Mouse (Mus musculus) erythroblast, embryonic 14.5 days (primary cell): Measurements from ENCODE around the gene Olfr1373.

Experiments used
- GATA1 ChIP-seq: IDR thresholded peaks from 2 replicates; pipeline ENCODE4 v1.6.1; 2012; ENCODE audit warnings: low read length, inconsistent platforms, mixed read lengths
- TAL1 ChIP-seq: IDR thresholded peaks from 3 replicates; pipeline ENCODE4 v1.6.1; 2012; ENCODE audit warnings: low read length, inconsistent platforms, mixed read lengths

DNA sequence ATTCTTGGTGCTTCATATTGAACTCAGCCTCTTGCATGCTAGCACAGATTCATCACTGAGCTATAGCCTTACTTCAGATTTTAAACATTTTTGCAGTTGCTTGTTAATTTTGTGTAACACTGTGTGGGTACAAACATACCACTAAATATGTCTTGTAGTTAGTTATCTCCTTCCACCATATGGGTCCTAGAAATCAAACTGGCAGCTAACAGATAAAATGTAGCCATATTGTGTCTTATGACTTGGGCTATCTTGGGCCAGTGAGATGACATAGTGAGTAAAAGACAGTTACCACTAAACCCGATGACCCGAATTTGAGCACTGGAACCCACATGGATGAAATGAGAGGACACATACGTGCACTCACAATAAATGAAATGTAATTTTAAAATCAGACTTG, 29.8 kb downstream of the Olfr1373 start:
- TF ChIP-seq GATA1, result peak; percentile 76
- TF ChIP-seq TAL1, result peak; percentile 72
